Mouse (Mus musculus): ENCODE data around the gene Tmem211.

Gene Tmem211

GRCm38 (mm10) chr5:113281557-113281956 lies 54.8 kb downstream of the Tmem211 start:
- no peak for DNase-seq

GRCm38 (mm10) chr5:113283726-113284125 lies 57.0 kb downstream of the Tmem211 start:
- no peak for DNase-seq

GRCm38 (mm10) chr5:113285541-113285940 lies 58.8 kb downstream of the Tmem211 start:
- DNase-seq, result no peak

- DNase-seq, result no peak
Measured at GRCm38 (mm10) chr5:113286048-113286447, 59.3 kb downstream of the Tmem211 start.

GRCm38 (mm10) chr5:113286591-113287520 lies 60.1 kb downstream of the Tmem211 start:
- peak; percentile 86 to 93 for DNase-seq

- no peak for DNase-seq
Measured at GRCm38 (mm10) chr5:113287762-113288161, 61.1 kb downstream of the Tmem211 start.

GRCm38 (mm10) chr5:113288490-113288889 lies 61.8 kb downstream of the Tmem211 start:
- DNase-seq, result peak; percentile 53 to 54
